Mouse (Mus musculus): ENCODE results near the gene Tcf7l1.

DNA sequence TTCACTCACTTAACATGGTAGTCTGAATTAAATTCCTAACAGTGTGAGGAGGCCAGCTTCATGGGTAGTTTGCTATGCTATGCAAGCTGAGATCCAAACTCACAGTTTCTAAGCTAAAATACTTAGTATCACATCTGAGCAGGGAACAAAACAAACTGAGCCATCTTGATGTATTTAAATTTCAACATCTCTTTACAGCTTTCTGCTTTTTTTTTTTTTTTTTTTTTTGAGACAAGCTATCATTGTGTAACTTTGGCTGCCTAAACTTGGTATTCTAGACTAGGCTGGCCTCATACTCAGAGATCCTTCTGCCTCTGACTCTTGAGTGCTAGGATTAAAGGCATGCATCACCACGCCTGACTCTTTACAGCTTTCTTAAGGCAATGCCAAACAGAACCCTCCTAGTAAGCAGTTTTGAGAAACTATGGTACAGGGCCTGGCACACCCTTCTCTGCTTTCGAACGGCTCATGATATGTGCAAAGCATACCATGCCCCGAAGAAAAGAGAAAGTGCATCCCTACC is 180.3 kb downstream of the Tcf7l1 start:
- TF ChIP-seq GATA1 (IDR thresholded peaks at IDR 0.05; ENCODE audit: borderline replicate concordance, low read length) (no peak), FLI1 (IDR thresholded peaks at IDR 0.05; ENCODE audit: low read length) (no peak)
